Mouse (Mus musculus) ovary, postnatal 36 days (tissue): ENCODE measurements around the gene Hoxc6.

Source experiments
- DNase-seq: peaks from one replicate; pipeline ENCODE4 v3.0.0; 2022; ENCODE audit warnings: low spot score, mixed read lengths

Gene Hoxc6

DNA sequence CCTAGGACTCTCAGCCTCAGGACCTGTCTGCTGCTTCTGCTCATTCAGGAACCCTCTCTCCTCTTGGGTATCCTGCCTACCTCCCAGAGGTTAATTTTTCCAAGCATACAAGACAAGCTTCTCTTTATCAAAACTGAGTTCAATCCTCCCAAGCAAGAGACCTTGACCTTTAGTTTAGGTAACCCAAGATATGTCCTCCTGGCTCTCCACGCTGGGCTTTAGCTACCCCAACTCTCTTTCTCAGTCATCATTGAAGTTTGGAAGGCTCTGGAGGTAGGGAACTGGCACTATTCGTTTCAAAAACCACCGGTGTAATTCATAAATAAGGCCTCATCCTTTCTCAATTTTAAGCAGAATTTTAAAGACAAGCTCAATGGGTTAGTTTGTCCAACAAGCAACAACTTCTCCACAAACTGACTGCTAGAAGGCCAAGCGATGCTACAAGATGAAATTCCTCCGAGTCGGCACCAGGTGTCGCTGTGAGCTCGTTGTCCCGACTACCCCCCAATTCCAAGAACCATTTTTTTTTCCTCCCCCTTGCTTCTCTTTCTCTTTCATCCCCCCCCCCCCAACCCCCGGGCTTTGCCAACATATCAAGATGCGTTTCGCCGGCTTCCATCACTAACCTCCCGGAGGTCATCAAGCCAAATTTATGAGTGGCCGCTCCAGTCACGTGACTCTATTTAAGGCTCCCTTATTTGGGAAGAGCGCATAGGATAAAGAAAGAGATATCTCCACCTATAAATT is 15.4 kb downstream of the Hoxc6 start:
- DNase-seq, result peak; percentile 67

DNA sequence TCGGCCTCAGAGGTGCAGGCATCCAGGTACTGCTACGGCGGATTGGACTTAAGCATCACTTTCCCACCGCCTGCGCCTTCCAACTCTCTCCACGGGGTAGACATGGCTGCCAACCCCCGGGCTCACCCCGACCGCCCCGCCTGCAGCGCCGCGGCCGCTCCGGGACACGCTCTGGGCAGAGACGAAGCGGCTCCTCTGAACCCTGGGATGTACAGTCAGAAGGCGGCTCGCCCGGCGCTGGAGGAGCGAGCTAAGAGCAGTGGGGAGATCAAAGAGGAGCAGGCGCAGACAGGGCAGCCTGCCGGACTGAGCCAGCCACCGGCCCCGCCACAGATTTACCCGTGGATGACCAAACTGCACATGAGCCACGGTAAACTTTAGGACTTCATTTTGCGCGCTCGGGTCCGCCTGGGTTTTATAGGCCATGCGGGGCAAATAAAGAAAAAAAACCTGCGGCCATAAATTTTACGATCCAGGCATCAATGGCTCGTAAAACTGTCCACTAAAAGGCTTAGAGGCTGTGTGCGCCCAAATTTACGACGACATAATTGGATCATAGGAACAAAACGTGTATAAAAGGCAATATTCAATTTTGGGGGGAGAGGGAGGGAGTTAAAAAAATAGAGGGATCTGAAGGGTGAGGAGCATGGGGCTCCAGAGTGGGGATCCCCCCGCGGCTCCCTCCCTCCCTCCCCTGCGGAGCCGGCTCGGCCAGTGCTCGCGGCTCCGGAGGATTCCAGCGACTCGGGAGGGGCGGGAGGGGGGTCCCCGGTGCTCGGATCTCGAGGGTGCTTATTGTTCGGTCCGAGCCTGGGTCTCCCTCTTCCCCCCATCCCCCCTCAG is 16.3 kb downstream of the Hoxc6 start:
- DNase-seq, result peak; percentile 70

DNA sequence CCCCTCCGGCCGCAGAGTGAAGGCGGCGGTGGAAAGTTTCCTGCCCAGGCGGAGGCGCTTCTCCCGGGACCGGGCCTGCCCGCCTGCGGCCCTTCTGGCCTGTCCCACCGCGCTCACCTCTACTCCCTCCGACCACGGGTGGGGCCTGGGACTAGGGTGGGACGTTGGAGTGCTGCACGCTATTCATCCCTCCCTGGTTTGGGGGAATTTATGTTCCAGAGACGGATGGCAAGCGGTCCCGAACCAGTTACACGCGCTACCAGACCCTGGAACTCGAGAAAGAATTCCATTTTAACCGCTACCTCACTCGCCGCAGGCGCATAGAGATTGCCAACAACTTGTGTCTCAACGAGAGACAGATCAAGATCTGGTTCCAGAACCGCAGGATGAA is 16.9 kb downstream of the Hoxc6 start:
- no peak for DNase-seq

DNA sequence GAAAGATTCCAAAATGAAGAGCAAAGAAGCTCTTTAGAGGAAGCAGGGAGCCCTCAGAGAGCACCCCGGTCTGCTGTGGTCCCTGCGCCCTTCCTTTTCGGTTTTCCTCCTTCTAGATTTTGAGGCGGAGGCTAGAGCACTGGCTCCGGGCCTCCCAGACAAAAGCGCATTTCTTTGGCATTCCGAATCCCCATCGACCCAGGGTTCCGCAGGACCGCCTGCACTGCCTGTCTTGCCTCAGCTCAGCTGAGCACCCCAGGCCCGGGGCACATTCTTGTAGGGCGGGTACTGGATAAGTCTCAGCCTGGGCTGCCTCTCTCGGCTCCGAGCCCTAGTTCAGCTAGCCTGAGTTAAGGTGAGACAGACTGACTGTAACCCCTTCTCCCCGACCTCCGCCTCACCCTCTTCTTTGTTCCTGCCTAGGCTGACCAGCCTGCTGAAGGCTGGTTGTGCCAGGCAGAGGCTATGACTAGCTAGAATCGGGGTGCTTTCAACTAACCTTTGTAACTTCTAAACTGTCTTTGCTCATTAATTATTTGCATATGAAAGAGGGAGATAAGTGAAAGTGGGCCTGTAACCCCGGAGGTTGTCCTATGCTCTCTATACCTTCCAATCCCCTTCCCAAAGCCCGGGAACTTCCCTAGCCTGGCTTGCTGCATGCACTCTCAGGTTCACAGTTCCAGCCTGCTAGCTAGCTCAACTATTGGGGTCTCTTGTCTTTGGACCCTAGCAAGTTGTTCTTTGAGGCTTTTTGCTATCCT is 17.5 kb downstream of the Hoxc6 start:
- no peak for DNase-seq

DNA sequence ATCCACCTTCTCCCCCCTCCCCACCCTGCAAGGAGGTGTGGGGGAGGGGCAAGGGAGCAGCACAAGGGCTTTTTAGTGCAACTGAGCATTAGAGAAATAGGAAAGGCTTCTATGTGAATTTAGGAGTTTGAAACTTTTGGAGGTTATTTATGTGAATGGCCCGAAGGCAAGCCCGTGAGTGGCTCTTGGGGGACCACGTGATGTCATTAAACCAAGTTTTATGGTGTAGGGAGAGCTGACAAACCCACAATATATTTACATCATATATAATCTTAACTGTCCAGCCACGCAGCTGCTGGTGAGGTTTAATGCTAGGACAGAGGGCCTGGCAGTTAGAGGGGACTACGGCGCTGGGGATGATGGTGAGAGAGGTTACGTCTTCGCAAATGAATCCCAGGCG is 20.6 kb downstream of the Hoxc6 start, which contains the start of gene Hoxc4:
Gene Hoxc4 (plus strand): TSS at position 299 of the 400 bp plus-strand sequence.
- no peak for DNase-seq

DNA sequence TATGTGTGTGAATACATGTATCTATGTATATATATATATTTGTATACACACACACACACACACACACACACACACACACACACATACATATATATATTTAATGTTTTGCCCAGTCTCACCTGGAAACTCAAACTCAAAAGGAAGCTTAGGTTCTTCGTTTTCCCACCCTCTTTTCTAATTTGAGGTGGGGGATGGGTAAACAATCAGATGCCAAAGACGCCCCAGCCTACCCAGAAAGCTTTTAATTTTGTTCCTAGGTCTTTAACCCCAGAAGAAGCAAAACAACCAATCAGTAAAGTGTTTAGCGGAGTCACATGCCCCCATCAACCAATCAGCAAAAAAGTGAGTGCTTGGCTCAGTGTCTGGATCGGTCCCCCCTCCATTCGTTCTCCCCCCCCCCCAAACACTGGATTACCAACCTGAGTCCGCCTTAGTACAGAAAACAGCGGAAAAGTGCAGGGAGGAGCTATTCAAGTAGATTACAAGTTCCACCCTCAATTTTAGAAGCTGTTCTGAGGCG is 22.9 kb downstream of the Hoxc6 start:
- DNase-seq, result no peak

DNA sequence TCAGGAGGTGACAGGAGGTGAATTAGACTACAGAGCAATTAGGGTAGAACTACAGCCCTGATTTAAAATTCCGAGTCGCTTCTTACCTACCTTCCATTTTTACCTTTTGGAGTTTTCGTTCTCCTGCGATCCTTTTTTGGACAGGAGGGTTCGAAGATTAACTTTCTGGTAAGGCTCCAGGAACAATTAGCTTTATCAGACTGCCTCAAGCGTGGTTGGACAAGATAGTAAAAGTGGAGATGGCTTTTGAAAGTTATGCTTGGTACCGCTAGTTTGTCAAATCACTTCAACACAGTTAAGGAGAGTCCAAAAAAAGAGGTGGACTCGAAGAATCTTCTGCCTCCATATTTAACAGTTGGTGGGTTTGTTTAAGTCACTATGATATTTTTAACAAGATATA is 23.5 kb downstream of the Hoxc6 start:
- no peak for DNase-seq

- DNase-seq, result no peak
Observed at GRCm38 (mm10) chr15:103024131-103024530, 26.1 kb downstream of the Hoxc6 start.

GRCm38 (mm10) chr15:103027266-103028235 is 29.5 kb downstream of the Hoxc6 start:
- no peak for DNase-seq

GRCm38 (mm10) chr15:103028916-103029512 is 31.0 kb downstream of the Hoxc6 start:
- no peak for DNase-seq

- no peak for DNase-seq
Observed at GRCm38 (mm10) chr15:103030142-103030541, 32.1 kb downstream of the Hoxc6 start.

- DNase-seq, result no peak
Observed at GRCm38 (mm10) chr15:103032167-103032566, 34.1 kb downstream of the Hoxc6 start.

- no peak for DNase-seq
Observed at GRCm38 (mm10) chr15:103032646-103033575, 34.9 kb downstream of the Hoxc6 start.

DNA sequence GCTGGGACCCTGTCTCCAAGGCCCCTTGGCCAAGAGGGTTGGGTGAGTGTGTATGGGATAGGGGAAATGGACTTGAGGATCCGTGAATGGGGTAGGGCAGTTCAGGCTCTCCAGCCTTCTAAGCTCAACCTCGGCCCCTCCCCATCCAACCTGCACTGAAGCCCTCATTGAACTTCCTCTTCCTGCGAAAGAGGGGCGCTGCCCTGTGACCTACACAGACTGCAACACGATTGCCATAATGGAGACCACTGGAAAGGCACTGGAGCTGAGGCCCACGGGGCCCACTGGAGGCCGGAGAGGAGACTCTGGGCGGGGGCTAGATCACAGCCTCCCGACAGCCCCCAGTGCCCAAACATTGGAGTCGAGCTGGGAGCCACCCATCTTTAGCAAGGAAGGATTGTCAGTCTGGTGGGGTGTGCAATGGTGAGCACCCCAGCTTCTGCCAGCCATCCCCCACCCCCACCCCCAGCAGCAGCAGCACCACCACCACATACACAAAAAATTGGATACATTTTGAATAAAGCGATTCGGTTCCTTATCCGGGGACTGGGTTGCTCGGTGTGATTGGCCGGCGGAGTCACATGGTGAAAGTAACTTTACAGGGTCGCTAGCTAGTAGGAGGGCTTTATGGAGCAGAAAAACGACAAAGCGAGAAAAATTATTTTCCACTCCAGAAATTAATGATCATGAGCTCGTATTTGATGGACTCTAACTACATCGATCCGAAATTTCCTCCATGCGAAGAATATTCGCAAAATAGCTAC is 36.2 kb downstream of the Hoxc6 start:
- DNase-seq, result peak; percentile 54

GRCm38 (mm10) chr15:103034807-103035547 is 36.9 kb downstream of the Hoxc6 start:
- no peak for DNase-seq

DNA sequence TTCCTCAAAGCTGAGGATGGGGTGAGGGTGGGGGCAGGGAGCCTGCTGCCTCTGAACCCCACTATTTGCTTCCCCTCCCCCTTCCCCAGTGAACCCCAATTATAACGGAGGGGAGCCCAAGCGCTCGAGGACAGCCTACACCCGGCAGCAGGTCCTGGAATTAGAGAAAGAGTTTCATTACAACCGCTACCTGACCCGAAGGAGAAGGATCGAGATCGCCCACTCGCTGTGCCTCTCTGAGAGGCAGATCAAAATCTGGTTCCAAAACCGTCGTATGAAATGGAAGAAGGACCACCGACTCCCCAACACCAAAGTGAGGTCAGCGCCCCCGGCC is 37.5 kb downstream of the Hoxc6 start:
- DNase-seq, result no peak

- DNase-seq, result no peak
Observed at GRCm38 (mm10) chr15:103037579-103037978, 39.5 kb downstream of the Hoxc6 start.
